Mouse (Mus musculus): Measurements from ENCODE around the gene Gm1043. TPM values are rescaled to one million over a fixed set of nuclear protein-coding genes. Genes with fewer than 3 reads are reported as not detected.

Gm1043 gene
- polyA plus RNA-seq, 1 experiment from 2014 or later: 0.05 TPM

GRCm38 (mm10) chr5:37097591-37097990 lies 12.4 kb downstream of the Gm1043 start:
- 61% methylated on average over 6 of the region's 6 CpGs for WGBS
- Histone ChIP-seq H3K9ac (ENCODE audit: low read length) (no peak overlapping the region), H3K4me2 (ENCODE audit: low read depth, low read length) (no peak overlapping the region), H3K27me3 (ENCODE audit: control insufficient read depth, insufficient read depth, low read length) (no peaks in the 10 kb centered on the region), H3K9me3 (replicated peaks; ENCODE audit: control insufficient read depth, low read length) (no peaks in the 10 kb centered on the region), H3K36me3 (ENCODE audit: control insufficient read depth, insufficient read depth, low read length) (no peaks in the 10 kb centered on the region), H3K4me3 (replicated peaks; ENCODE audit: low read length) (no peak overlapping the region), H3K27ac (ENCODE audit: low read length) (no peak overlapping the region), H3K4me1 (ENCODE audit: control insufficient read depth, insufficient read depth, low read length) (no peaks in the 10 kb centered on the region)
- no peak for ATAC-seq (ENCODE audit: insufficient read depth, low FRiP score)

- no peaks in the 10 kb centered on the region for H3K4me1 ChIP-seq (ENCODE audit: control insufficient read depth, insufficient read depth, low read length)
- 64% methylated on average over 5 of the region's 5 CpGs for WGBS
- no peaks in the 10 kb centered on the region for H3K9me3 ChIP-seq (replicated peaks; ENCODE audit: control insufficient read depth, low read length)
- no peak for ATAC-seq (ENCODE audit: insufficient read depth, low FRiP score)
- no peak overlapping the region for H3K27ac ChIP-seq (ENCODE audit: low read length)
- no peaks in the 10 kb centered on the region for H3K36me3 ChIP-seq (ENCODE audit: control insufficient read depth, insufficient read depth, low read length)
- no peak overlapping the region for H3K4me2 ChIP-seq (ENCODE audit: low read depth, low read length)
- H3K27me3 ChIP-seq (ENCODE audit: control insufficient read depth, insufficient read depth, low read length): no peaks in the 10 kb centered on the region
- H3K4me3 ChIP-seq (replicated peaks; ENCODE audit: low read length): no peak overlapping the region
- H3K9ac ChIP-seq (ENCODE audit: low read length): no peak overlapping the region
These were observed 15.6 kb downstream of the Gm1043 start for GRCm38 (mm10) chr5:37100813-37101212.

- no peaks in the 10 kb centered on the region for H3K36me3 ChIP-seq (ENCODE audit: control insufficient read depth, insufficient read depth, low read length)
- H3K9me3 ChIP-seq (replicated peaks; ENCODE audit: control insufficient read depth, low read length): no peaks in the 10 kb centered on the region
- no peaks in the 10 kb centered on the region for H3K4me1 ChIP-seq (ENCODE audit: control insufficient read depth, insufficient read depth, low read length)
- H3K9ac ChIP-seq (ENCODE audit: low read length): no peak overlapping the region
- 61% methylated on average over 15 of the region's 15 CpGs for WGBS
- H3K4me2 ChIP-seq (ENCODE audit: low read depth, low read length): no peak overlapping the region
- no peak overlapping the region for H3K27ac ChIP-seq (ENCODE audit: low read length)
- H3K4me3 ChIP-seq (replicated peaks; ENCODE audit: low read length): no peak overlapping the region
- H3K27me3 ChIP-seq (ENCODE audit: control insufficient read depth, insufficient read depth, low read length): no peaks in the 10 kb centered on the region
- no peak for ATAC-seq (ENCODE audit: insufficient read depth, low FRiP score)
These were observed 16.5 kb downstream of the Gm1043 start for GRCm38 (mm10) chr5:37101631-37102030.

GRCm38 (mm10) chr5:37102056-37102455 lies 16.9 kb downstream of the Gm1043 start:
- no peaks in the 10 kb centered on the region for H3K4me1 ChIP-seq (ENCODE audit: control insufficient read depth, insufficient read depth, low read length)
- 46% methylated on average over 6 of the region's 6 CpGs for WGBS
- ATAC-seq (ENCODE audit: insufficient read depth, low FRiP score): no peak
- H3K36me3 ChIP-seq (ENCODE audit: control insufficient read depth, insufficient read depth, low read length): no peaks in the 10 kb centered on the region
- no peak overlapping the region; the same call in 1 of the 2 replicates for H3K4me2 ChIP-seq (ENCODE audit: low read depth, low read length)
- no peaks in the 10 kb centered on the region for H3K27me3 ChIP-seq (ENCODE audit: control insufficient read depth, insufficient read depth, low read length)
- H3K4me3 ChIP-seq (replicated peaks; ENCODE audit: low read length): no peak overlapping the region
- H3K9ac ChIP-seq (ENCODE audit: low read length): no peak overlapping the region
- no peaks in the 10 kb centered on the region for H3K9me3 ChIP-seq (replicated peaks; ENCODE audit: control insufficient read depth, low read length)
- H3K27ac ChIP-seq (ENCODE audit: low read length): no peak overlapping the region

GRCm38 (mm10) chr5:37105531-37106456 lies 20.6 kb downstream of the Gm1043 start:
- H3K4me3 ChIP-seq (replicated peaks; ENCODE audit: low read length): no peak overlapping the region
- H3K9me3 ChIP-seq (replicated peaks; ENCODE audit: control insufficient read depth, low read length): no peaks in the 10 kb centered on the region
- H3K9ac ChIP-seq (ENCODE audit: low read length): no peak overlapping the region
- H3K27me3 ChIP-seq (ENCODE audit: control insufficient read depth, insufficient read depth, low read length): no peaks in the 10 kb centered on the region
- no peaks in the 10 kb centered on the region for H3K4me1 ChIP-seq (ENCODE audit: control insufficient read depth, insufficient read depth, low read length)
- no peaks in the 10 kb centered on the region for H3K36me3 ChIP-seq (ENCODE audit: control insufficient read depth, insufficient read depth, low read length)
- H3K27ac ChIP-seq (ENCODE audit: low read length): no peak overlapping the region
- ATAC-seq (ENCODE audit: insufficient read depth, low FRiP score): no peak
- 78% methylated on average over 23 of the region's 23 CpGs for WGBS
- no peak overlapping the region for H3K4me2 ChIP-seq (ENCODE audit: low read depth, low read length)

- H3K4me2 ChIP-seq (ENCODE audit: low read depth, low read length): no peak overlapping the region
- 76% methylated on average over 5 of the region's 5 CpGs for WGBS
- no peak overlapping the region for H3K9ac ChIP-seq (ENCODE audit: low read length)
- no peak overlapping the region for H3K27ac ChIP-seq (ENCODE audit: low read length)
- H3K4me1 ChIP-seq (ENCODE audit: control insufficient read depth, insufficient read depth, low read length): no peaks in the 10 kb centered on the region
- H3K4me3 ChIP-seq (replicated peaks; ENCODE audit: low read length): no peak overlapping the region
- no peak for ATAC-seq (ENCODE audit: insufficient read depth, low FRiP score)
- H3K36me3 ChIP-seq (ENCODE audit: control insufficient read depth, insufficient read depth, low read length): no peaks in the 10 kb centered on the region
- H3K27me3 ChIP-seq (ENCODE audit: control insufficient read depth, insufficient read depth, low read length): no peaks in the 10 kb centered on the region
- no peaks in the 10 kb centered on the region for H3K9me3 ChIP-seq (replicated peaks; ENCODE audit: control insufficient read depth, low read length)
These were observed 21.9 kb downstream of the Gm1043 start for GRCm38 (mm10) chr5:37107111-37107510.

GRCm38 (mm10) chr5:37107611-37108010 lies 22.4 kb downstream of the Gm1043 start:
- no peaks in the 10 kb centered on the region for H3K27me3 ChIP-seq (ENCODE audit: control insufficient read depth, insufficient read depth, low read length)
- no peak overlapping the region for H3K27ac ChIP-seq (ENCODE audit: low read length)
- no peak overlapping the region for H3K9ac ChIP-seq (ENCODE audit: low read length)
- H3K4me2 ChIP-seq (ENCODE audit: low read depth, low read length): no peak overlapping the region
- H3K4me3 ChIP-seq (replicated peaks; ENCODE audit: low read length): no peak overlapping the region
- WGBS: 83% methylated on average over 6 of the region's 6 CpGs
- no peaks in the 10 kb centered on the region for H3K4me1 ChIP-seq (ENCODE audit: control insufficient read depth, insufficient read depth, low read length)
- ATAC-seq (ENCODE audit: insufficient read depth, low FRiP score): no peak
- H3K36me3 ChIP-seq (ENCODE audit: control insufficient read depth, insufficient read depth, low read length): no peaks in the 10 kb centered on the region
- H3K9me3 ChIP-seq (replicated peaks; ENCODE audit: control insufficient read depth, low read length): no peaks in the 10 kb centered on the region

GRCm38 (mm10) chr5:37109280-37109849 lies 24.2 kb downstream of the Gm1043 start:
- 30% methylated on average over 6 of the region's 6 CpGs for WGBS
- no peak overlapping the region for H3K4me3 ChIP-seq (replicated peaks; ENCODE audit: low read length)
- no peaks in the 10 kb centered on the region for H3K9me3 ChIP-seq (replicated peaks; ENCODE audit: control insufficient read depth, low read length)
- no peak overlapping the region for H3K9ac ChIP-seq (ENCODE audit: low read length)
- H3K4me1 ChIP-seq (ENCODE audit: control insufficient read depth, insufficient read depth, low read length): no peaks in the 10 kb centered on the region
- ATAC-seq (ENCODE audit: insufficient read depth, low FRiP score): peak; percentile 34; the same call in 1 of the 2 replicates
- no peak overlapping the region for H3K27ac ChIP-seq (ENCODE audit: low read length)
- no peak overlapping the region for H3K4me2 ChIP-seq (ENCODE audit: low read depth, low read length)
- H3K27me3 ChIP-seq (ENCODE audit: control insufficient read depth, insufficient read depth, low read length): no peaks in the 10 kb centered on the region
- no peaks in the 10 kb centered on the region for H3K36me3 ChIP-seq (ENCODE audit: control insufficient read depth, insufficient read depth, low read length)

GRCm38 (mm10) chr5:37112389-37112788 lies 27.2 kb downstream of the Gm1043 start:
- H3K9ac ChIP-seq (ENCODE audit: low read length): no peak overlapping the region
- no peak overlapping the region for H3K4me2 ChIP-seq (ENCODE audit: low read depth, low read length)
- no peak overlapping the region for H3K27ac ChIP-seq (ENCODE audit: low read length)
- H3K4me3 ChIP-seq (replicated peaks; ENCODE audit: low read length): no peak overlapping the region
- H3K36me3 ChIP-seq (ENCODE audit: control insufficient read depth, insufficient read depth, low read length): no peaks in the 10 kb centered on the region
- H3K4me1 ChIP-seq (ENCODE audit: control insufficient read depth, insufficient read depth, low read length): no peaks in the 10 kb centered on the region
- no peaks in the 10 kb centered on the region for H3K9me3 ChIP-seq (replicated peaks; ENCODE audit: control insufficient read depth, low read length)
- H3K27me3 ChIP-seq (ENCODE audit: control insufficient read depth, insufficient read depth, low read length): no peaks in the 10 kb centered on the region
- no peak for ATAC-seq (ENCODE audit: insufficient read depth, low FRiP score)
- WGBS: 62% methylated on average over 7 of the region's 7 CpGs

All from stomach, embryonic 16.5 days (tissue).